Mouse (Mus musculus): ENCODE data around the gene Gna11.

Gene Gna11

GRCm38 (mm10) chr10:81505016-81505664, 39.9 kb downstream of the Gna11 start:
- no peak for DNase-seq (ENCODE audit: low spot score in 2 of 2)

- peak in 1 of 2 experiments; percentile 91 for DNase-seq (ENCODE audit: low spot score in 2 of 2)
Observed at GRCm38 (mm10) chr10:81502658-81503057, 42.3 kb downstream of the Gna11 start.

GRCm38 (mm10) chr10:81501863-81502262, 43.1 kb downstream of the Gna11 start:
- DNase-seq (ENCODE audit: low spot score in 2 of 2): no peak

- no peak for DNase-seq (ENCODE audit: low spot score in 2 of 2)
Observed at GRCm38 (mm10) chr10:81500032-81500431, 45.0 kb downstream of the Gna11 start, which contains the start of gene S1pr4. S1pr4 (minus strand) TSS chr10:81500132.

- DNase-seq (ENCODE audit: low spot score in 2 of 2): no peak
Observed at GRCm38 (mm10) chr10:81499250-81499901, 45.6 kb downstream of the Gna11 start.

GRCm38 (mm10) chr10:81498316-81499249, 46.4 kb downstream of the Gna11 start:
- no peak for DNase-seq (ENCODE audit: low spot score in 2 of 2)

GRCm38 (mm10) chr10:81497401-81498270, 47.4 kb downstream of the Gna11 start:
- no peak for DNase-seq (ENCODE audit: low spot score in 2 of 2)

- no peak for DNase-seq (ENCODE audit: low spot score in 2 of 2)
Observed at GRCm38 (mm10) chr10:81496969-81497368, 48.0 kb downstream of the Gna11 start.

GRCm38 (mm10) chr10:81496264-81496901, 48.6 kb downstream of the Gna11 start, which contains the start of gene Ncln:
Ncln (minus strand) TSS chr10:81496392.
- DNase-seq (ENCODE audit: low spot score in 2 of 2): peak; percentile 96 to 98

- DNase-seq (ENCODE audit: low spot score in 2 of 2): no peak
Observed at GRCm38 (mm10) chr10:81495616-81496263, 49.2 kb downstream of the Gna11 start.

GRCm38 (mm10) chr10:81495151-81495550, 49.8 kb downstream of the Gna11 start:
- DNase-seq (ENCODE audit: low spot score in 2 of 2): no peak

- no peak for DNase-seq (ENCODE audit: low spot score in 2 of 2)
Observed at GRCm38 (mm10) chr10:81494260-81495041, 50.5 kb downstream of the Gna11 start.

GRCm38 (mm10) chr10:81493601-81494220, 51.3 kb downstream of the Gna11 start:
- no peak for DNase-seq (ENCODE audit: low spot score in 2 of 2)

GRCm38 (mm10) chr10:81492606-81493240, 52.3 kb downstream of the Gna11 start:
- no peak for DNase-seq (ENCODE audit: low spot score in 2 of 2)

GRCm38 (mm10) chr10:81491018-81491417, 54.0 kb downstream of the Gna11 start:
- no peak for DNase-seq (ENCODE audit: low spot score in 2 of 2)

- no peak for DNase-seq (ENCODE audit: low spot score in 2 of 2)
Observed at GRCm38 (mm10) chr10:81489941-81490340, 55.0 kb downstream of the Gna11 start.

- DNase-seq (ENCODE audit: low spot score in 2 of 2): no peak
Observed at GRCm38 (mm10) chr10:81488081-81488480, 56.9 kb downstream of the Gna11 start.

- DNase-seq (ENCODE audit: low spot score in 2 of 2): no peak
Observed at GRCm38 (mm10) chr10:81486496-81486895, 58.5 kb downstream of the Gna11 start.
